Mouse (Mus musculus) embryonic stem cell, embryonic (primary cell): Measurements from ENCODE around the gene Hoxa3.

Experiments
- CTCF ChIA-PET, 4 experiments: fragments of 300-600 bp in 2 of 4; fragments of 350-600 bp in 2 of 4; sonication (Branson Sonifier 250); formaldehyde crosslinking; loops; one replicate each; lab custom pipeline; 2022; ENCODE audit warnings: inconsistent platforms in 2 of 4; lab: Charles Lee
- POLR2A ChIA-PET, 4 experiments: fragments of 300-600 bp in 2 of 4; fragments of 350-600 bp in 2 of 4; sonication (Branson Sonifier 250); formaldehyde crosslinking; loops; one replicate each; lab custom pipeline; 2022; ENCODE audit warnings: antibody characterized with exemption in 4 of 4, inconsistent platforms in 1 of 4; lab: Charles Lee

Hoxa3 gene

GRCm38 (mm10) chr6:52228475-52229465 lies 15.6 kb upstream of the Hoxa3 start:
- POLR2A ChIA-PET: interaction anchor here in 2 of 4 experiments (1.1 to 1.6 kb wide), 3 partner anchors 8 to 719 kb away, joined by 3 to 6 read pairs (median 4); no protein-coding TSS in a partner anchor
- CTCF ChIA-PET: interaction anchor here in 3 of 4 experiments (0.6 to 1.9 kb wide), 7 partner anchors 9 to 649 kb away, joined by 3 to 6 read pairs (median 4); partner anchors contain the start of gene Hoxa10 (in 1 of the 3)

DNA sequence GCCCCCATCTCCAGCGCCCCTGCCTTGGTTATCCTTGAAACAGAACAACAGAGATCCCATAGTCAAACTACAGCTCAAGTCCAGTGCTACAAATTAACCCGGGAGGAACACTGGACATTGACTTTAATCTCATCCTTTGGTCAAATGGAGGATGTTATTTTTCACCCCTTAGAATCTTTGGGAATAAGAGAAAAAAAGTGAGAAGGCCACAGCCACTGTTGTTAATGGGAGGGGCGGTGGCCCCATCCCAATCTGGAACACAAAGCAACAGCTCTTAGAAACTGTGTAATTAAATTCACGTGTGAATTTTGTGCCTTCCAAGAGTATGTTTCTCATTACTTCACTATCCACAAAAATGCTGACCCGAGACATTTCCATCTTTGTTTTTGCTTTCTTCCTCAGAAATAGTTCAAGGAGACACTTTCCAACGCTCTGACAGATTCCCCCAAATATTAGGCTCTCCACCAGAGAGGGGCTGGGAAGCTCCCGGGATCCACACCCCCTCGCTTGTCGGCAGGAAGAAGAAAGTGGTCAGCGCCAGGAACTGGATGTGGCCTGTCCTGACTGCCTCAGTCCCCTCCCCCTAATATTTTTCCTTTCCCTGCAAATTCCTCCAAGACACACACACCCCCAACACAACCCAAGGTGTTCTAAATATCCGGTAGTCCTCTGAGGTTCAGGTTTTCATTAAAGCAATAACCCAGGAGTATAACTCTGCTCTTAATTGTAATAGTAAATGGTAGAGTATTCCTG lies 14.5 kb upstream of the Hoxa3 start:
- CTCF ChIA-PET: interaction anchor here in 1 of 4 experiments (0.7 kb wide), 1 partner anchor 1084 kb away, joined by 26 read pairs; no protein-coding TSS in a partner anchor
- POLR2A ChIA-PET: interaction anchor here in 2 of 4 experiments (0.6 to 1.3 kb wide), 3 partner anchors 16 to 69 kb away, joined by 3 to 4 read pairs (median 3); no protein-coding TSS in a partner anchor

DNA sequence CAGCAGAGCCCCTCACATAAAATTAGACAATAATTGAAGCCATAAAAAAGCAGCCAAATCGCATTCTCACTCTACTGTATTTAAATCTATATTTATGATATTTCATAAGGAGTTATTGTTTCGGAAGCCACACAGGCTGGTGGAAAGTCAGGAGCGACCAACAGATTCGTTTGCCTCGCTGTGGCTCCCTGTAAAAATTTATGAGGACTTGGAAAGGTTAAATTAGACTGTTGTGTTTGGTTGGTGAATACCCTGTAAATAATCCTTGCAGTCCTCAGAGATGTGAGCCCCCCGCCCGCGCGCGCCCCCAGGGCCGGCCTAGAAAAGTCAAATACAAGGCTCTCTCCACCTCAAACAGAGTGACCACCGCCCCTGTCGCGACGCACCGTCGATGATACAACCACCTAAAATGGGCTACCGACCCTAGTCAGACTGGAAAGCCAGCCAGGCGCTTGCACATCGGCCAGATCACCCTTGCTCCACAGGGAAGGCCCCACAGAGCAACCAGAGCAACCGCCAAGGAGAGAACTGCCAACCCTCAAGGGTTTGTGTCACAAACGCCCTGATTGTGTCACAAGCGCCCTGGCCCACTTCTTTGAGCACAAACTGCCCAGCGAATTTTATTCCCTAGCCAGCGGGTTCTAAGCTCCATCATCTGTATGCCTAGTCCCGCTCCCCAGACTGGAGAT lies 13.6 kb upstream of the Hoxa3 start:
- ChIA-PET POLR2A (interaction anchor here in 2 of 4 experiments (0.6 to 1.3 kb wide), 5 partner anchors 12 to 68 kb away, joined by 3 to 4 read pairs (median 3); no protein-coding TSS in a partner anchor), CTCF (no interaction called here)

DNA sequence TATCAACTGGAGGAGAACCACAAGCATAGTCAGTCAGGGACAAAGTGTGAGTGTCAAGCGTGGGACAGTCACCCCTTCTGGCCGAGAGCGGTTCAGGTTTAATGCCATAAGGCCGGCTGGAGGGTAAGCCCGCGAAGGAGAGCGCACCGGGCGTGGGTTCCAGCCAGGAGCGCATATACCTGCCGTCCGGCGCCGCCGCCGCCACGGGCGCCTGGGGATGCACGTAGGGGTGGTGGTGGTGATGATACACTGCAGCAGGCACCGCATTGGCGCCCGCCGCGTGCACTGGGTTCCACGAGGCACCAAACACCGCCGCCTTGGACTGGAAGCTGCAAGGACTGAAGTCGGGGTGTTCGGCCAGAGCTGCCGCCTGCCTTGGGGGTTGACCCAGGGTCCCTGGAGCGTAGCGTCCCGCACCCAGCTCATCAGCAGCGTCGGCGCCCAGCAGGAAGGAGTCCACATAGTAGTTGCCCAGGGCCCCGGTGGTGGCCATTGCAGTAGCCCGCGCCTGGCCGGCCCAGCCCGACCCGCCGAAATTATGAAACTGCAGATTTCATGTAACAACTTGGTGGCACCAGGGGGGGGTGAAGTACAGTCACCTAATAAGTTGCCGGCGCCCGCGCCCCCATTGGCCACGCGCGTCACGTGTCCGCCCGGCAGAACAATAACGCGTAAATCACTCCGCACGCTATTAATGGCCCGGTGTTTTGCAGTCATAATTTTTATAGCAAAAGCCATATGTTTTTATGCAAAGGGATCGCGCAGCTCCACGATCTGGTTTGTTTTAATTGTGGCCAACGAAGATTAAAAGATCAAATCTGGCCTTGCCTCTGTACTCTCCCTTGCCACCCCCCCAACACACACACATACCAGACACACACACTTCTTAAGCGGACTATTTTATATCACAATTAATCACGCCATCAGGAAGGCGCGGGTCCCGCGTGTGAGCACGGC lies 12.8 kb upstream of the Hoxa3 start:
- CTCF ChIA-PET: interaction anchor here in 2 of 4 experiments (0.9 to 1.2 kb wide), 2 partner anchors 14 kb away, joined by 4 read pairs; no protein-coding TSS in a partner anchor
- POLR2A ChIA-PET: interaction anchor here in 2 of 4 experiments (0.5 to 1.8 kb wide), 5 partner anchors 12 to 109 kb away, joined by 3 to 8 read pairs (median 4); partner anchors contain the start of gene Hoxa10 (in 1 of the 2)

- ChIA-PET CTCF (interaction anchor here in 3 of 4 experiments (0.6 to 1.2 kb wide), 4 partner anchors 15 to 380 kb away, joined by 3 to 7 read pairs (median 4); no protein-coding TSS in a partner anchor), POLR2A (interaction anchor here in 2 of 4 experiments (0.7 to 1.8 kb wide), 3 partner anchors 11 to 43 kb away, joined by 3 to 4 read pairs (median 4); partner anchors contain the start of gene Hoxa10 (in 1 of the 2))
These were observed 11.9 kb upstream of the Hoxa3 start for GRCm38 (mm10) chr6:52224895-52225611.

DNA sequence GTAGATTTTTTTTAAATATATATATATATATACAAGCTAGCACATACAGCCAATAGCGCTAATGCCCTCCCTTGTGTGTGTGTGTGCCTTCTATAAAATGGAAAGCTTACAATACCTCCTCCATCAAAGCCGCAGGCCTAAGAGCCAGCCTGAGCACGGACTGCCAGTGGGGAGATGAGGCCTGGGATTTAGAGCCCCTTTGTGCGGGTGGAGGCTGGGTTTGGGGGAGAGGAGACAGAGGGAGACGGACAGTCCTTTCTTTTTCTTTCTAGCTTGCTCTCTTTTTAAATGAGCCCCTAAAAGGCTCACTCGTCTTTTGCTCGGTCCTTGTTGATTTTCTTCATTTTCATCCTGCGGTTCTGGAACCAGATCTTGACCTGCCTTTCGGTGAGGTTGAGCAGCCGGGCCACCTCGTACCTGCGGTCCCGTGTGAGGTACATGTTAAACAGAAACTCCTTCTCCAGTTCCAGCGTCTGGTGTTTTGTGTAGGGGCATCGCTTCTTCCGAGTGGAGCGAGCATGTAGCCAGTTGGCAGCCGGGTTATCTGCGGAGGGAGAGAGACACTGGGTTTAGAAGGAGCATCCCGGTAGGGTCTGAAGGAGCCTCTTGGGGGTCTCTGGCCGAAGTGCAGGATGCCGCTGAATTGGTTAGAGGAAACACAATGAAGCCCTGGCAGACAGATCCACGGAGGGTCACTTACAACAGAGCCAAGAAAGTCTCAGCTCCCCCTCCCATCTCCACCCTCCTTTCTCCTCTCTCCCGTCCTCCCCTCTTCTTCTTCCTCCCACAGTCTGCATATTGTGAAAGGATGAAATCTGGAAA lies 11.0 kb upstream of the Hoxa3 start:
- ChIA-PET POLR2A (interaction anchor here in 2 of 4 experiments (0.7 to 1.8 kb wide), 4 partner anchors 16 to 63 kb away, joined by 3 to 6 read pairs (median 4); partner anchors contain the start of gene Hoxa10 (in 1 of the 2)), CTCF (interaction anchor here (0.6 to 1.8 kb wide), 7 partner anchors 13 to 710 kb away, joined by 3 to 7 read pairs (median 4); partner anchors contain the start of gene Hoxa10 (in 1 of the 4))

- ChIA-PET POLR2A (interaction anchor here in 2 of 4 experiments (0.6 to 3.2 kb wide), 12 partner anchors 9 to 105 kb away, joined by 3 to 13 read pairs (median 4); partner anchors contain the start of gene Hoxa6 (in 1 of the 2)), CTCF (interaction anchor here (0.6 to 3.8 kb wide), 13 partner anchors 11 to 1284 kb away, joined by 3 to 40 read pairs (median 6); partner anchors contain the start of gene Hoxa10 (in 2 of the 4))
These were observed 9.6 kb upstream of the Hoxa3 start for GRCm38 (mm10) chr6:52222729-52223128.

- CTCF ChIA-PET: interaction anchor here (0.6 to 3.8 kb wide), 46 partner anchors 9 to 1284 kb away, joined by 3 to 40 read pairs (median 4); partner anchors contain the start of genes Hoxa10 (in 3 of the 4), Gm28308 (in 2 of the 4), Hoxa3 (in 2 of the 4) and Hoxa1 (in 1 of the 4)
- POLR2A ChIA-PET: interaction anchor here in 3 of 4 experiments (0.6 to 3.2 kb wide), 17 partner anchors 9 to 631 kb away, joined by 3 to 13 read pairs (median 3); partner anchors contain the start of gene Hoxa6 (in 1 of the 3)
These were observed 9.0 kb upstream of the Hoxa3 start for GRCm38 (mm10) chr6:52221993-52222685.

- ChIA-PET CTCF (interaction anchor here (0.6 to 3.8 kb wide), 52 partner anchors 8 to 1284 kb away, joined by 3 to 40 read pairs (median 4); partner anchors contain the start of genes Gm28308 (in 2 of the 4), Hoxa10 (in 2 of the 4), Hoxa3 (in 2 of the 4) and Hoxa1 (in 1 of the 4)), POLR2A (interaction anchor here in 3 of 4 experiments (0.6 to 3.2 kb wide), 14 partner anchors 8 to 838 kb away, joined by 3 to 13 read pairs (median 3); partner anchors contain the start of gene Hoxa6 (in 1 of the 3))
These were observed 8.3 kb upstream of the Hoxa3 start, which contains the start of gene Hoxa7 for GRCm38 (mm10) chr6:52221337-52221992. Hoxa7 (minus strand) TSS chr6:52221854.

- ChIA-PET POLR2A (interaction anchor here in 2 of 4 experiments (0.6 to 5.0 kb wide), 6 partner anchors 8 to 837 kb away, joined by 3 to 29 read pairs (median 5); partner anchors contain the start of gene Hoxa5 (in 1 of the 2)), CTCF (interaction anchor here (0.6 to 3.8 kb wide), 34 partner anchors 7 to 1283 kb away, joined by 3 to 40 read pairs (median 4); partner anchors contain the start of genes Gm28308 (in 1 of the 4), Hoxa1 (in 1 of the 4), Hoxa10 (in 1 of the 4) and Hoxa3 (in 1 of the 4))
These were observed 7.8 kb upstream of the Hoxa3 start for GRCm38 (mm10) chr6:52220865-52221310.

- ChIA-PET CTCF (interaction anchor here (0.6 to 3.8 kb wide), 8 partner anchors 9 to 949 kb away, joined by 3 to 40 read pairs (median 4); partner anchors contain the start of gene Hoxa10 (in 2 of the 4)), POLR2A (interaction anchor here in 2 of 4 experiments (1.2 to 5.0 kb wide), 5 partner anchors 9 to 751 kb away, joined by 3 to 29 read pairs (median 5); partner anchors contain the start of genes Hnrnpa2b1 (in 1 of the 2) and Hoxa5 (in 1 of the 2))
These were observed 7.1 kb upstream of the Hoxa3 start for GRCm38 (mm10) chr6:52220003-52220864.
